Mouse (Mus musculus) MEL (cell line): ENCODE results near the gene Pelo. TPM values are rescaled to one million over a fixed set of nuclear protein-coding genes. Genes with fewer than 3 reads are reported as not detected.

Experiments used
- DNase-seq: peaks from one replicate; pipeline ENCODE4 v3.0.0; 2011; ENCODE audit warnings: low read depth, low spot score
- H3K27ac ChIP-seq: 2 replicates; pipeline ENCODE4 v1.5.1; 2012; ENCODE audit warnings: low read depth, mild to moderate bottlenecking, control low read depth, low read length, moderate library complexity; ENCODE audit not compliant: control insufficient read depth
- H3K27me3 ChIP-seq, 2 experiments: fragments of 150-350 bp in 1 of 2; sonication (generic) in 1 of 2; 2 replicates each; pipeline ENCODE4 v1.6.1; 2012; ENCODE audit warnings: low read length in 2 of 2, mild to moderate bottlenecking in 2 of 2, improper control_type of control experiment in 1 of 2, moderate library complexity in 1 of 2; ENCODE audit not compliant: insufficient read depth in 2 of 2, control insufficient read depth in 1 of 2
- H3K36me3 ChIP-seq, 2 experiments: 2 replicates each; pipeline ENCODE4 v1.6.1; 2012 to 2014; ENCODE audit warnings: low read length in 2 of 2, improper control_type of control experiment in 1 of 2, inconsistent platforms in 1 of 2, mild to moderate bottlenecking in 1 of 2; ENCODE audit not compliant: insufficient read depth in 2 of 2, control insufficient read depth in 1 of 2
- H3K4me1 ChIP-seq, 2 experiments: fragments of 150-350 bp in 1 of 2; sonication (generic) in 1 of 2; 2 replicates each; pipeline ENCODE4 v1.6.1; 2012; ENCODE audit warnings: low read length in 2 of 2, improper control_type of control experiment in 1 of 2, mild to moderate bottlenecking in 1 of 2; ENCODE audit not compliant: insufficient read depth in 2 of 2, control insufficient read depth in 1 of 2
- H3K4me3 ChIP-seq, 2 experiments: fragments of 150-350 bp in 1 of 2; sonication (generic) in 1 of 2; 2 replicates each; pipeline ENCODE4 v1.5.1; 2012; ENCODE audit warnings: low read depth in 2 of 2, low read length in 2 of 2, mild to moderate bottlenecking in 2 of 2, moderate library complexity in 2 of 2, control low read depth in 1 of 2, improper control_type of control experiment in 1 of 2; ENCODE audit not compliant: control insufficient read depth in 1 of 2, insufficient read depth in 1 of 2
- H3K79me2 ChIP-seq: 2 replicates; pipeline ENCODE4 v1.6.1; 2012; ENCODE audit warnings: mild to moderate bottlenecking, low read length, moderate library complexity; ENCODE audit not compliant: control insufficient read depth, poor library complexity, insufficient read depth
- H3K9ac ChIP-seq: 2 replicates; pipeline ENCODE4 v1.6.1; 2012; ENCODE audit warnings: low read depth, mild to moderate bottlenecking, control low read depth, low read length, moderate library complexity; ENCODE audit not compliant: control insufficient read depth, poor library complexity, severe bottlenecking
- H3K9me3 ChIP-seq: fragments of 150-350 bp; sonication (generic); replicated peaks from 2 replicates; pipeline ENCODE4 v1.6.1; 2012; ENCODE audit warnings: mild to moderate bottlenecking, low read length, improper control_type of control experiment, moderate library complexity; ENCODE audit not compliant: insufficient read depth
- BHLHE40 ChIP-seq: IDR thresholded peaks from 2 replicates; pipeline ENCODE4 v1.6.1; 2012; ENCODE audit warnings: low read depth, mild to moderate bottlenecking, inconsistent platforms, low read length, improper control_type of control experiment, borderline replicate concordance
- CHD1 ChIP-seq: IDR thresholded peaks from 2 replicates; pipeline ENCODE4 v1.6.1; 2012; ENCODE audit warnings: low read depth, mild to moderate bottlenecking, inconsistent platforms, low read length, improper control_type of control experiment
- E2F4 ChIP-seq: IDR thresholded peaks from 2 replicates; pipeline ENCODE4 v1.6.1; 2011; ENCODE audit warnings: low read depth, low read length, improper control_type of control experiment, borderline replicate concordance
- ELF1 ChIP-seq: IDR thresholded peaks from 2 replicates; pipeline ENCODE4 v1.6.1; 2014; ENCODE audit warnings: low read depth, mild to moderate bottlenecking, inconsistent platforms, low read length, improper control_type of control experiment, moderate library complexity
- EP300 ChIP-seq, 2 experiments: IDR thresholded peaks; 2 replicates each; pipeline ENCODE4 v1.6.1; 2011; ENCODE audit warnings: improper control_type of control experiment in 2 of 2, low read length in 2 of 2, low read depth in 1 of 2, mild to moderate bottlenecking in 1 of 2
- ETS1 ChIP-seq: IDR thresholded peaks from 2 replicates; pipeline ENCODE4 v1.6.1; 2012; ENCODE audit warnings: low read depth, mild to moderate bottlenecking, inconsistent platforms, low read length, improper control_type of control experiment, moderate library complexity
- GATA1 ChIP-seq: IDR thresholded peaks from 2 replicates; pipeline ENCODE4 v1.6.1; 2011; ENCODE audit warnings: low read depth, low read length, improper control_type of control experiment
- HCFC1 ChIP-seq: IDR thresholded peaks from 2 replicates; pipeline ENCODE4 v1.6.1; 2012; ENCODE audit warnings: low read depth, mild to moderate bottlenecking, inconsistent platforms, low read length, improper control_type of control experiment, moderate library complexity
- MAX ChIP-seq: IDR thresholded peaks from 2 replicates; pipeline ENCODE4 v1.6.1; 2011; ENCODE audit warnings: low read length, improper control_type of control experiment
- MEF2A ChIP-seq: IDR thresholded peaks from 2 replicates; pipeline ENCODE4 v1.6.1; 2014; ENCODE audit warnings: low read depth, mild to moderate bottlenecking, inconsistent platforms, low read length, improper control_type of control experiment; ENCODE audit not compliant: poor library complexity, insufficient replicate concordance, severe bottlenecking; ENCODE audit errors: extremely low read depth
- MXI1 ChIP-seq: IDR thresholded peaks from 2 replicates; pipeline ENCODE4 v1.6.1; 2011; ENCODE audit warnings: mild to moderate bottlenecking, low read depth, low read length, improper control_type of control experiment
- MYC ChIP-seq: IDR thresholded peaks from 2 replicates; pipeline ENCODE4 v1.6.1; 2011; ENCODE audit warnings: low read depth, mild to moderate bottlenecking, low read length, improper control_type of control experiment, moderate library complexity
- NELFE ChIP-seq: IDR thresholded peaks from 2 replicates; pipeline ENCODE4 v1.6.1; 2011; ENCODE audit warnings: low read depth, low read length, improper control_type of control experiment
- NRF1 ChIP-seq: IDR thresholded peaks from 2 replicates; pipeline ENCODE4 v1.6.1; 2014; ENCODE audit warnings: low read depth, mild to moderate bottlenecking, inconsistent platforms, low read length, improper control_type of control experiment, moderate library complexity; ENCODE audit not compliant: poor library complexity, insufficient read depth, severe bottlenecking
- POLR2A ChIP-seq, 2 experiments: IDR thresholded peaks; 2 replicates each; pipeline ENCODE4 v1.6.1; 2011 to 2012; ENCODE audit warnings: low read length in 2 of 2, mild to moderate bottlenecking in 2 of 2, control low read depth in 1 of 2, improper control_type of control experiment in 1 of 2, low read depth in 1 of 2, moderate library complexity in 1 of 2; ENCODE audit not compliant: control insufficient read depth in 1 of 2, insufficient read depth in 1 of 2, poor library complexity in 1 of 2
- POLR2AphosphoS2 ChIP-seq: IDR thresholded peaks from 2 replicates; pipeline ENCODE4 v1.6.1; 2011; ENCODE audit warnings: low read length, improper control_type of control experiment
- POLR2AphosphoS5 ChIP-seq: IDR thresholded peaks from 2 replicates; pipeline ENCODE4 v1.6.1; 2012; ENCODE audit warnings: low read depth, borderline replicate concordance, mild to moderate bottlenecking, inconsistent platforms, low read length, moderate library complexity, mixed read lengths
- RCOR1 ChIP-seq: IDR thresholded peaks from 2 replicates; pipeline ENCODE4 v1.6.1; 2012; ENCODE audit warnings: low read depth, mild to moderate bottlenecking, inconsistent platforms, low read length, improper control_type of control experiment
- SIN3A ChIP-seq: IDR thresholded peaks from 2 replicates; pipeline ENCODE4 v1.6.1; 2012; ENCODE audit warnings: low read length, improper control_type of control experiment, inconsistent platforms
- SMC3 ChIP-seq: IDR thresholded peaks from 2 replicates; pipeline ENCODE4 v1.6.1; 2011; ENCODE audit warnings: low read depth, low read length, improper control_type of control experiment
- TAL1 ChIP-seq: IDR thresholded peaks from 2 replicates; pipeline ENCODE4 v1.6.1; 2012; ENCODE audit warnings: mild to moderate bottlenecking, inconsistent platforms, low read length, moderate library complexity, mixed read lengths
- TBP ChIP-seq: IDR thresholded peaks from 2 replicates; pipeline ENCODE4 v1.8.0; 2011; ENCODE audit warnings: low read depth, low read length, improper control_type of control experiment
- TCF12 ChIP-seq: IDR thresholded peaks from 2 replicates; pipeline ENCODE4 v1.6.1; 2014; ENCODE audit warnings: low read depth, mild to moderate bottlenecking, inconsistent platforms, low read length, improper control_type of control experiment, moderate library complexity
- UBTF ChIP-seq: IDR thresholded peaks from 2 replicates; pipeline ENCODE4 v1.6.1; 2012; ENCODE audit warnings: low read depth, mild to moderate bottlenecking, inconsistent platforms, low read length, improper control_type of control experiment, moderate library complexity, borderline replicate concordance; ENCODE audit not compliant: insufficient read depth
- ZMIZ1 ChIP-seq: IDR thresholded peaks from 2 replicates; pipeline ENCODE4 v1.6.1; 2012; ENCODE audit warnings: low read depth, mild to moderate bottlenecking, inconsistent platforms, low read length, improper control_type of control experiment, moderate library complexity
- polyA plus RNA-seq, 2 experiments: library from polyadenylated mRNA; stranded (reverse) in 1 of 2; unstranded in 1 of 2; fragments of >175 nt in 1 of 2; fragments of >200 nt in 1 of 2; gene quantifications; 2 replicates each; pipeline versions ENCODE4 v1.2.1 to v1.2.4; 2012; ENCODE audit warnings: low replicate concordance in 2 of 2, low read depth in 1 of 2; ENCODE audit not compliant: insufficient read length in 2 of 2, insufficient read depth in 1 of 2, missing spikeins in 1 of 2
- total RNA-seq: library from RNA; depleted of rRNA; stranded (reverse); fragments of 300-350 nt; gene quantifications from 2 replicates; pipeline ENCODE4 v1.2.3, GENCODE M21; 2012; rRNA removed

The Pelo gene
- total RNA-seq: 30.4 and 32.6 TPM in 2 replicates
- 10 to 100 TPM in 1 of 2 experiments, not detected in 1; 39.7 TPM for polyA plus RNA-seq

GRCm38 (mm10) chr13:115090069-115090976, at the start of gene Pelo:
Pelo (minus strand) TSS chr13:115090186.
- H3K9me3 ChIP-seq: no peaks in the 10 kb centered on the region
- H3K36me3 ChIP-seq: peaks cover 7 to 15% of the 10 kb centered on the region in 2 experiments; a peak in 3 of 4 replicates
- H3K4me3 ChIP-seq: peak within 1 kb of the TSS; percentile 67 to 93
- peak within 1 kb of the TSS; percentile 88 for H3K9ac ChIP-seq
- TF ChIP-seq TCF12: peak; percentile 69
- TF ChIP-seq MYC: no peak
- TF ChIP-seq ETS1: no peak
- peak; percentile 52; the same call in 1 of the 2 replicates for TF ChIP-seq E2F4
- TF ChIP-seq ELF1: no peak
- peak; percentile 77 to 88 for TF ChIP-seq POLR2A (IDR thresholded peaks at IDR 0.05; ENCODE audit: control insufficient read depth in 1 of 2, insufficient read depth in 1 of 2, low read depth in 1 of 2, low read length in 2 of 2, poor library complexity in 1 of 2)
- peak; percentile 71 for TF ChIP-seq GATA1
- peak; percentile 17; the same call in 1 of the 2 replicates for TF ChIP-seq MAX
- peak; percentile 39; the same call in 1 of the 2 replicates for TF ChIP-seq RCOR1
- no peak for TF ChIP-seq SMC3
- TF ChIP-seq EP300 (IDR thresholded peaks at IDR 0.05; ENCODE audit: low read depth in 1 of 2, low read length in 2 of 2): peak; percentile 63 to 64; a peak in 3 of 4 replicates
- TF ChIP-seq NELFE: peak; percentile 82
- peak; percentile 73; the same call in 1 of the 2 replicates for TF ChIP-seq POLR2AphosphoS2
- TF ChIP-seq UBTF: no peak
- TF ChIP-seq POLR2AphosphoS5: no peak
- TF ChIP-seq BHLHE40: 0 out of 2 replicates have a peak, but pooled peaks have one; percentile 21
- TF ChIP-seq CHD1: peak; percentile 22; the same call in 1 of the 2 replicates
- TF ChIP-seq ZMIZ1: peak; percentile 69; the same call in 1 of the 2 replicates
- no peak for TF ChIP-seq MEF2A
- TF ChIP-seq TBP: peak; percentile 79; the same call in 1 of the 2 replicates
- no peak for TF ChIP-seq SIN3A
- TF ChIP-seq NRF1: peak; percentile 97
- TF ChIP-seq TAL1: peak; percentile 37
- peak; percentile 76 for TF ChIP-seq HCFC1
- TF ChIP-seq MXI1: peak; percentile 66
- DNase-seq: peak; percentile 93
- H3K27me3 ChIP-seq: no peaks in the 10 kb centered on the region
- peaks cover 4 to 8% of the 10 kb centered on the region in 2 experiments; a peak in 2 of 4 replicates for H3K4me1 ChIP-seq
- H3K27ac ChIP-seq: peak within 1 kb of the TSS; percentile 70
- H3K79me2 ChIP-seq: peaks cover 20% of the 10 kb centered on the region
